Mouse (Mus musculus): ENCODE data around the gene Ccna2. TPM values are rescaled to one million over a fixed set of nuclear protein-coding genes. Genes with fewer than 3 reads are reported as not detected.

Gene Ccna2
- polyA plus RNA-seq, 1 experiment: 52.0 TPM

GRCm38 (mm10) chr3:36569836-36570235, 2.1 kb downstream of the Ccna2 start:
- TF ChIP-seq GATA1 (IDR thresholded peaks at IDR 0.05; ENCODE audit: low read length) (peak; percentile 48; the same call in 1 of the 2 replicates), TAL1 (IDR thresholded peaks at IDR 0.05; ENCODE audit: low read length) (peak; percentile 44; the same call in 1 of the 3 replicates)
- H3K4me3 ChIP-seq (replicated peaks): peak overlapping the region; percentile 100
- peaks cover 66% of the 10 kb centered on the region for H3K36me3 ChIP-seq (ENCODE audit: control insufficient read depth)
- H3K4me1 ChIP-seq (ENCODE audit: control insufficient read depth): peaks cover 39% of the 10 kb centered on the region
- no peaks in the 10 kb centered on the region for H3K27me3 ChIP-seq (ENCODE audit: control insufficient read depth)
- no peaks in the 10 kb centered on the region for H3K9me3 ChIP-seq (ENCODE audit: control insufficient read depth, low read length)

DNA sequence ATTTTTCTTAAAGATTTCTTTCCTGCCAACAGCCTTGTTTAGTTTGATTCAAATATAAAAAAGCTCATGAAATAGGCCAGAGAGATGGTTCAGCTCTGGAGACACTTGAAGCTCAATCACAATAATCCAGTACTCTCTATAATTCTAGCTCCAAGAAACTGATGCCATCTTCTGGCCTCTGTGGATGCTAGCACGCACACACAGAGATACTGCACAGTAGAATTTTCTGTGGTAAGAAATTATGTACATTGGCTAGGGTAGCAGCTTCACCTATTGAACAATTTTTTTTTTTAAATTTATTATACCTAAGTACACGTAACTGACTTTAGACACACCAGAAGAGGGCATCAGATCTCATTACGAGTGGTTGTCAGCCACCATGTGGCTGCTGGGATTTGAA, 8.3 kb downstream of the Ccna2 start:
- Histone ChIP-seq H3K4me3 (replicated peaks) (no peak overlapping the region), H3K36me3 (ENCODE audit: control insufficient read depth) (peaks cover 91% of the 10 kb centered on the region), H3K4me1 (ENCODE audit: control insufficient read depth) (peaks cover 37% of the 10 kb centered on the region), H3K9me3 (ENCODE audit: control insufficient read depth, low read length) (no peaks in the 10 kb centered on the region), H3K27me3 (ENCODE audit: control insufficient read depth) (no peaks in the 10 kb centered on the region)
- TF ChIP-seq TAL1 (IDR thresholded peaks at IDR 0.05; ENCODE audit: low read length) (no peak), GATA1 (IDR thresholded peaks at IDR 0.05; ENCODE audit: low read length) (no peak)

GRCm38 (mm10) chr3:36559606-36560005, 12.3 kb downstream of the Ccna2 start:
- peaks cover 23% of the 10 kb centered on the region for H3K4me1 ChIP-seq (ENCODE audit: control insufficient read depth)
- peaks cover 90% of the 10 kb centered on the region for H3K36me3 ChIP-seq (ENCODE audit: control insufficient read depth)
- no peaks in the 10 kb centered on the region for H3K9me3 ChIP-seq (ENCODE audit: control insufficient read depth, low read length)
- no peaks in the 10 kb centered on the region for H3K27me3 ChIP-seq (ENCODE audit: control insufficient read depth)
- TF ChIP-seq GATA1 (IDR thresholded peaks at IDR 0.05; ENCODE audit: low read length): no peak
- TF ChIP-seq TAL1 (IDR thresholded peaks at IDR 0.05; ENCODE audit: low read length): no peak
- peak overlapping the region; percentile 40 for H3K4me3 ChIP-seq (replicated peaks)

GRCm38 (mm10) chr3:36557601-36558000, 14.3 kb downstream of the Ccna2 start:
- Histone ChIP-seq H3K9me3 (ENCODE audit: control insufficient read depth, low read length) (no peaks in the 10 kb centered on the region), H3K36me3 (ENCODE audit: control insufficient read depth) (peaks cover 78% of the 10 kb centered on the region), H3K4me3 (replicated peaks) (no peak overlapping the region), H3K27me3 (ENCODE audit: control insufficient read depth) (no peaks in the 10 kb centered on the region), H3K4me1 (ENCODE audit: control insufficient read depth) (peaks cover 28% of the 10 kb centered on the region)
- TF ChIP-seq TAL1 (IDR thresholded peaks at IDR 0.05; ENCODE audit: low read length) (no peak), GATA1 (IDR thresholded peaks at IDR 0.05; ENCODE audit: low read length) (no peak)

GRCm38 (mm10) chr3:36552406-36553047, 19.4 kb downstream of the Ccna2 start, which contains the start of gene Exosc9:
Exosc9 (plus strand) TSS chr3:36552606.
- no peak for TF ChIP-seq GATA1 (IDR thresholded peaks at IDR 0.05; ENCODE audit: low read length)
- TF ChIP-seq TAL1 (IDR thresholded peaks at IDR 0.05; ENCODE audit: low read length): no peak
- no peaks in the 10 kb centered on the region for H3K9me3 ChIP-seq (ENCODE audit: control insufficient read depth, low read length)
- peaks cover 15% of the 10 kb centered on the region for H3K27me3 ChIP-seq (ENCODE audit: control insufficient read depth)
- H3K4me1 ChIP-seq (ENCODE audit: control insufficient read depth): peaks cover 20% of the 10 kb centered on the region
- H3K36me3 ChIP-seq (ENCODE audit: control insufficient read depth): peaks cover 36% of the 10 kb centered on the region
- peak within 1 kb of the TSS; percentile 88 for H3K4me3 ChIP-seq (replicated peaks)

DNA sequence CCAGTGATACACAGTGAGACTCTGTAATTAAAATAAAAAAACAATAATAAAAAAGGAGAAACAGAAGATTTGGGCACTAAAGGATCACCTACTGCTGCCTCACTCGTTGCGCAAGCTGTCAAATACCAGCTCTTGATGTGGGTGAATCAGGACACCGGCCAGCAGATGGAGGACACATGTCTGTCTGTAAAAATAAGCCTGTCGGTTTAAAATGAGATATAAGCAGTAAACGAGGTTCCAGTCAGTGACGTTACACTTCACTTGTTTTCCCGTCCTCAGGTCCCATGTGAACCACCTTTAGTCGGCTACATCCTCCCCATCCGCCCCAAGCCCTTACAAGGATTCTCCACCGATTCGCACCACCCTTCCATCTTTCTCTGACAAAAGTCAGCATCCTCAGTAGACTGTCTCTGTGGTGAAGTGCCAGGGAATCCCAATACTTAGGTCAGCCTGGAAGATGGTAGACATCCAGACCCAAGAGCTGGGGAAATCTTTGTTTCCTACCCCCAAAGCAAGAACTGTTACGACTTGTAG, 20.0 kb downstream of the Ccna2 start:
- TF ChIP-seq GATA1 (IDR thresholded peaks at IDR 0.05; ENCODE audit: low read length): no peak
- TF ChIP-seq TAL1 (IDR thresholded peaks at IDR 0.05; ENCODE audit: low read length): no peak
- Histone ChIP-seq H3K36me3 (ENCODE audit: control insufficient read depth) (peaks cover 30% of the 10 kb centered on the region), H3K4me3 (replicated peaks) (peak overlapping the region; percentile 88), H3K27me3 (ENCODE audit: control insufficient read depth) (peaks cover 15% of the 10 kb centered on the region), H3K9me3 (ENCODE audit: control insufficient read depth, low read length) (no peaks in the 10 kb centered on the region), H3K4me1 (ENCODE audit: control insufficient read depth) (peaks cover 18% of the 10 kb centered on the region)

- H3K27me3 ChIP-seq (ENCODE audit: control insufficient read depth): peaks cover 15% of the 10 kb centered on the region
- H3K4me1 ChIP-seq (ENCODE audit: control insufficient read depth): peaks cover 18% of the 10 kb centered on the region
- no peak overlapping the region for H3K4me3 ChIP-seq (replicated peaks)
- no peaks in the 10 kb centered on the region for H3K9me3 ChIP-seq (ENCODE audit: control insufficient read depth, low read length)
- peaks cover 25% of the 10 kb centered on the region for H3K36me3 ChIP-seq (ENCODE audit: control insufficient read depth)
- TF ChIP-seq TAL1 (IDR thresholded peaks at IDR 0.05; ENCODE audit: low read length) (no peak), GATA1 (IDR thresholded peaks at IDR 0.05; ENCODE audit: low read length) (no peak)
These were observed 20.6 kb downstream of the Ccna2 start for GRCm38 (mm10) chr3:36551343-36551742.

DNA sequence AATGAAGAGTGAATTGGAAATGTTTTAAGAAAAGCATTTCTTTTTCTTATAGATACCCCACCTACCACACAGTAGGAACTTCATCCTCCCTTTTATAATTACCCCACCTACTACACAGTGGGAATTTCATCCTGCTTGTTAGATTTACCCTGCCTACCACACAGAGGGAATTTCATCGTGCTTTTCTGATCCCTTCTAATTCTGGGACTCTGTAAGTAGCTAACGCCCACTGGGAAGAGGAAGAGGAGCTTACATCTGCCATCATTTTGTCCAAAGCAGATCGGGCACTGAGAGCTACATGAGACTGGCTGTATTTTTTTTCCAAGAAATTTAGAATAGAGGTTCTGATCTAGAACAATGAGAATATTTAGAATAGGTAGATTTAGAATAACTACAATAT, 27.0 kb downstream of the Ccna2 start:
- Histone ChIP-seq H3K36me3 (ENCODE audit: control insufficient read depth) (no peaks in the 10 kb centered on the region), H3K4me3 (replicated peaks) (no peak overlapping the region), H3K4me1 (ENCODE audit: control insufficient read depth) (no peaks in the 10 kb centered on the region), H3K9me3 (ENCODE audit: control insufficient read depth, low read length) (no peaks in the 10 kb centered on the region), H3K27me3 (ENCODE audit: control insufficient read depth) (no peaks in the 10 kb centered on the region; the same call in 1 of the 2 replicates)
- TF ChIP-seq GATA1 (IDR thresholded peaks at IDR 0.05; ENCODE audit: low read length) (no peak), TAL1 (IDR thresholded peaks at IDR 0.05; ENCODE audit: low read length) (no peak)

- no peak for TF ChIP-seq TAL1 (IDR thresholded peaks at IDR 0.05; ENCODE audit: low read length)
- TF ChIP-seq GATA1 (IDR thresholded peaks at IDR 0.05; ENCODE audit: low read length): no peak
- Histone ChIP-seq H3K27me3 (ENCODE audit: control insufficient read depth) (no peaks in the 10 kb centered on the region; the same call in 1 of the 2 replicates), H3K4me1 (ENCODE audit: control insufficient read depth) (no peaks in the 10 kb centered on the region), H3K36me3 (ENCODE audit: control insufficient read depth) (no peaks in the 10 kb centered on the region), H3K4me3 (replicated peaks) (no peak overlapping the region), H3K9me3 (ENCODE audit: control insufficient read depth, low read length) (no peaks in the 10 kb centered on the region)
These were observed 30.6 kb downstream of the Ccna2 start for GRCm38 (mm10) chr3:36541399-36541798.

Measured in erythroblast, embryonic 14.5 days (primary cell).